Comparison of ENCODE assay signal across 19 mouse cellular contexts in the genomic region with DNA sequence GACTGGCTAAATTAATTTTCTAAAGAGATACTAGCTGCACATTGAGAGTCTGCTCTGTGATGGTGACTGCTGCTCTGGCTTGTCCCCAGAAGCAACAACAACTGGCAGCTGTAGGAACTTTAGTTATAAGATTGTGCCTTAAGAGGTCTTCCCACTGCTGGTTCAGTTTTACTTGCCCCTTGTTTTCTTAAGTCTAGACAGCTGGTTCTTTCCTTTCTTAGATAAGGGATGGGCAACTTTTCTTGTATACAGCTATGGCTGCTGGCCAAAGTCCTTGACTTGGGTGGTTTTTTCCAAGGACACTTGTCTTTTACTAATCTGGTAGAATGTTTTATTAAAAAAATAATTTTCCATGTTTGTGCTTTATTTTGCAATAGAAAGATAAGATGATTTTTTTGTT.
DNase-seq lines count a peak whose midpoint lies in the region; ATAC-seq lines count a peak whose summit lies in the region.
"Had no signal": no experiment of that assay in that cellular context is flagged by ENCODE, and none has a peak within 500 bp of the region (broad histone marks: within the 10 kb centered on the region; RNA-seq: fewer than 3 reads in every experiment).

No protein-coding gene starts in this region.

- peak; percentile 82 for DNase-seq in ovary, adult 18-20 months (ENCODE audit: low spot score)
- DNase-seq in ovary, postnatal 10 days (ENCODE audit: low spot score): no peak
- DNase-seq in adrenal gland, postnatal 25 days: peak; percentile 65
- no peak for DNase-seq in kidney, adult 9 months
- DNase-seq in thymus, postnatal 36 days: no peak
- DNase-seq in adipocyte (ENCODE audit: low spot score): no peak
- DNase-seq: cerebellum, adult 11-12 months; cerebellum, postnatal 14 days; gastrocnemius, postnatal 36 days; kidney, adult 2 months; kidney, postnatal 14 days; left cerebral cortex, postnatal 4 days; liver; thymus, adult 18-20 months had no signal

- ATAC-seq in megakaryocyte-erythroid progenitor cell, adult 5-6 weeks (replicated peaks; ENCODE audit: low FRiP score, low TSS enrichment, poor library complexity, severe bottlenecking): peak; percentile 61
- ATAC-seq: forebrain, embryonic 15.5 days; inflammation-experienced regulatory T-cells, adult 6 months; midbrain, embryonic 16.5 days; Patski had no signal

Comparison
In these comparisons a context has a peak if more than half of its experiments do, and no peak if none do; other contexts are left out.
1. DNase-seq: peak in ovary, adult 18-20 months (single experiment) and adrenal gland, postnatal 25 days (single experiment); none in ovary, postnatal 10 days (single experiment), kidney, adult 9 months (single experiment), thymus, postnatal 36 days (0 of 2) and adipocyte (single experiment).